Mouse (Mus musculus) embryonic facial prominence, embryonic 14.5 days (tissue): Measurements from ENCODE around the gene Prr14l. TPM values are rescaled to one million over a fixed set of nuclear protein-coding genes. Genes with fewer than 3 reads are reported as not detected.
"Not testable (repeated sequence)": the region's sequence is repeated elsewhere in the genome, so short reads cannot be mapped to it uniquely, and the experiment has no call there.

Experiments
- ATAC-seq: fragments of 200-750 bp; cut with Nextera tagmentation; 2 replicates; pipeline ENCODE4 v1.8.0; 2017; ENCODE audit warnings: low read depth, moderate number of reproducible peaks, moderate TSS enrichment
- DNase-seq: peaks from one replicate; pipeline ENCODE4 v3.0.0-alpha.2; 2015; ENCODE audit warnings: low spot score
- H3K27ac ChIP-seq: fragments of 300-500 bp; sonication (generic); replicated peaks from 2 replicates; pipeline ENCODE4 v1.5.1; 2014; ENCODE audit warnings: low read depth, mild to moderate bottlenecking, low read length, moderate library complexity
- H3K27me3 ChIP-seq: fragments of 300-500 bp; sonication (generic); replicated peaks from 2 replicates; pipeline ENCODE4 v1.6.1; 2014; ENCODE audit warnings: low read length; ENCODE audit not compliant: control insufficient read depth, insufficient read depth
- H3K36me3 ChIP-seq: fragments of 300-500 bp; sonication (generic); 2 replicates; pipeline ENCODE4 v1.6.1; 2014; ENCODE audit warnings: low read length, mixed read lengths; ENCODE audit not compliant: control insufficient read depth, insufficient read depth
- H3K4me1 ChIP-seq: fragments of 300-500 bp; sonication (generic); 2 replicates; pipeline ENCODE4 v1.6.1; 2014; ENCODE audit warnings: antibody characterized with exemption, low read length; ENCODE audit not compliant: control insufficient read depth, insufficient read depth
- H3K4me2 ChIP-seq: fragments of 300-500 bp; sonication (generic); 2 replicates; pipeline ENCODE4 v1.6.1; 2014; ENCODE audit warnings: low read depth, mild to moderate bottlenecking, low read length, moderate library complexity, mixed read lengths
- H3K4me3 ChIP-seq: fragments of 300-500 bp; sonication (generic); 2 replicates; pipeline ENCODE4 v1.5.1; 2014; ENCODE audit warnings: low read depth, mild to moderate bottlenecking, low read length
- H3K9ac ChIP-seq: fragments of 300-500 bp; sonication (generic); 2 replicates; pipeline ENCODE4 v1.6.1; 2014; ENCODE audit warnings: low read depth, mild to moderate bottlenecking, low read length, moderate library complexity, mixed read lengths
- H3K9me3 ChIP-seq: fragments of 300-500 bp; sonication (generic); 2 replicates; pipeline ENCODE4 v1.6.1; 2016; ENCODE audit warnings: low read length; ENCODE audit not compliant: control insufficient read depth
- WGBS: fragments of 180-500 bp; shearing (Covaris S2); extraction: QIAGEN DNeasy Blood & Tissue Kit; methylation state at CpG from one replicate; pipeline ENCODE4 v1.1.7; 2014; 5-methylcytosine and 5-hydroxymethylcytosine counted together
- polyA plus RNA-seq: library from polyadenylated mRNA; unstranded; fragments of >200 nt; fragmentation: Nextera tagmentation; extraction: Ambion mirVana; gene quantifications from 2 replicates; pipeline ENCODE4 v1.2.1, GENCODE M21; 2014

The Prr14l gene
- polyA plus RNA-seq, 1 experiment from 2014 or later: 14.0 TPM

GRCm38 (mm10) chr5:32751736-32752135 lies 102.3 kb downstream of the Prr14l start:
- Histone ChIP-seq H3K4me3 (no peak overlapping the region), H3K9ac (no peak overlapping the region), H3K4me2 (no peak overlapping the region), H3K9me3 (no peaks in the 10 kb centered on the region), H3K27ac (no peak overlapping the region), H3K4me1 (no peaks in the 10 kb centered on the region), H3K36me3 (no peaks in the 10 kb centered on the region), H3K27me3 (no peaks in the 10 kb centered on the region)
- DNase-seq: no peak
- ATAC-seq: no peak
- WGBS: 49% methylated on average over 2 of the region's 2 CpGs

- no peak for ATAC-seq
- no peak for DNase-seq
- no peak overlapping the region for H3K4me2 ChIP-seq
- no peaks in the 10 kb centered on the region; the same call in 1 of the 2 replicates for H3K4me1 ChIP-seq
- WGBS: 91% methylated on average over 6 of the region's 6 CpGs
- H3K4me3 ChIP-seq: no peak overlapping the region
- H3K9ac ChIP-seq: no peak overlapping the region
- H3K9me3 ChIP-seq: no peaks in the 10 kb centered on the region
- no peak overlapping the region for H3K27ac ChIP-seq
- no peaks in the 10 kb centered on the region for H3K27me3 ChIP-seq
- H3K36me3 ChIP-seq: no peaks in the 10 kb centered on the region
Observed at GRCm38 (mm10) chr5:32748936-32749335, 105.1 kb downstream of the Prr14l start.

- 59% methylated on average over 6 of the region's 6 CpGs for WGBS
- no peak overlapping the region for H3K4me3 ChIP-seq
- H3K4me1 ChIP-seq: no peaks in the 10 kb centered on the region; the same call in 1 of the 2 replicates
- H3K27me3 ChIP-seq: no peaks in the 10 kb centered on the region
- H3K27ac ChIP-seq: no peak overlapping the region
- H3K36me3 ChIP-seq: no peaks in the 10 kb centered on the region
- no peak overlapping the region for H3K4me2 ChIP-seq
- ATAC-seq: peak; percentile 49; the same call in 1 of the 2 replicates
- no peaks in the 10 kb centered on the region for H3K9me3 ChIP-seq
- DNase-seq: peak; percentile 69
- no peak overlapping the region for H3K9ac ChIP-seq
Observed at GRCm38 (mm10) chr5:32747650-32748375, 106.2 kb downstream of the Prr14l start.

GRCm38 (mm10) chr5:32745705-32746655 lies 108.1 kb downstream of the Prr14l start:
- peak; percentile 86 for ATAC-seq

GRCm38 (mm10) chr5:32742149-32742548 lies 111.9 kb downstream of the Prr14l start:
- DNase-seq (peak; percentile 20), ATAC-seq (no peak)
- Histone ChIP-seq H3K9ac (no peak overlapping the region), H3K4me2 (no peak overlapping the region), H3K27ac (no peak overlapping the region; the same call in 1 of the 2 replicates), H3K4me3 (no peak overlapping the region), H3K9me3 (no peaks in the 10 kb centered on the region), H3K27me3 (no peaks in the 10 kb centered on the region), H3K4me1 (no peaks in the 10 kb centered on the region; the same call in 1 of the 2 replicates), H3K36me3 (0 out of 2 replicates have a peak, but pooled peaks cover 4% of the 10 kb centered on the region)
- 63% methylated on average over 9 of the region's 9 CpGs for WGBS

More at GRCm38 (mm10) chr5:32745705-32746655, 108.1 kb downstream of the Prr14l start:
- Histone ChIP-seq H3K4me2 (peak overlapping the region; percentile 43), H3K36me3 (no peaks in the 10 kb centered on the region), H3K27me3 (no peaks in the 10 kb centered on the region), H3K9me3 (no peaks in the 10 kb centered on the region), H3K27ac (peak overlapping the region; percentile 79), H3K9ac (peak overlapping the region; percentile 52; the same call in 1 of the 2 replicates), H3K4me3 (peak overlapping the region; percentile 31), H3K4me1 (no peaks in the 10 kb centered on the region; the same call in 1 of the 2 replicates)
- peak; percentile 82 for DNase-seq
- 12% methylated on average over 6 of the region's 10 CpGs for WGBS

GRCm38 (mm10) chr5:32741377-32741776 lies 112.7 kb downstream of the Prr14l start:
- H3K4me1 ChIP-seq, ATAC-seq, H3K4me2 ChIP-seq, H3K9me3 ChIP-seq, H3K27me3 ChIP-seq, H3K9ac ChIP-seq, H3K27ac ChIP-seq, H3K4me3 ChIP-seq, H3K36me3 ChIP-seq, DNase-seq: not testable (repeated sequence)
- WGBS: 80% methylated on average over 4 of the region's 4 CpGs

GRCm38 (mm10) chr5:32740850-32741249 lies 113.2 kb downstream of the Prr14l start:
- WGBS: 88% methylated on average over 7 of the region's 8 CpGs
- not testable (repeated sequence) for H3K4me2 ChIP-seq, H3K4me3 ChIP-seq

GRCm38 (mm10) chr5:32740138-32740537 lies 113.9 kb downstream of the Prr14l start:
- H3K4me1 ChIP-seq: no peaks in the 10 kb centered on the region; the same call in 1 of the 2 replicates
- H3K4me3 ChIP-seq: no peak overlapping the region
- H3K36me3 ChIP-seq: 0 out of 2 replicates have a peak, but pooled peaks cover 4% of the 10 kb centered on the region
- no peak overlapping the region for H3K4me2 ChIP-seq
- no peak overlapping the region for H3K27ac ChIP-seq
- ATAC-seq: no peak
- 88% methylated on average over 3 of the region's 3 CpGs for WGBS
- no peak for DNase-seq
- no peaks in the 10 kb centered on the region for H3K9me3 ChIP-seq
- no peaks in the 10 kb centered on the region for H3K27me3 ChIP-seq
- no peak overlapping the region for H3K9ac ChIP-seq

More at GRCm38 (mm10) chr5:32740850-32741249, 113.2 kb downstream of the Prr14l start:
- H3K36me3 ChIP-seq, H3K27me3 ChIP-seq, H3K4me1 ChIP-seq, H3K9me3 ChIP-seq, H3K9ac ChIP-seq, DNase-seq, H3K27ac ChIP-seq, ATAC-seq: not testable (repeated sequence)
